Mouse (Mus musculus): Measurements from ENCODE around the gene Ptms. TPM values are rescaled to one million over a fixed set of nuclear protein-coding genes. Genes with fewer than 3 reads are reported as not detected.

The Ptms gene
- polyA plus RNA-seq, 1 experiment from 2014 or later: 416 TPM

DNA sequence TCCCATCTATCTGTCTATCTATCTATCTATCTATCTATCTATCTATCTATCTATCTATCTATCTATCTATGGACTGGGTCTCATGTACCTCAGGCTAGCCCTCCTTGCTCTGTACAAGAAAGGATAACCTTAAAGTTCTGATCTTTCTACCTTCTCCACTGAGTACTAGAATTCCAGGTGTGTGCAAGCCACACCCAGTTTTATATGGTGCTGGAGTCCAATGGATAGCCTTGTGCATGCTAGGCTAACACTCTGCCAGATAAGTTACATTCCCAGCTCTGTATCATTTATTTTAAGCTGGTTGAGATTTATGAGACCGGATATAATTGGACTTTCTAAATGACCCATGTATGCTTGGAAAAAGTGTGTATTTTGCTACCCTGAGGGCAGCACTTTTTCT lies 21.8 kb upstream of the Ptms start:
- WGBS: 92% methylated on average over 1 of the region's 1 CpGs
- no peaks in the 10 kb centered on the region for H3K9me3 ChIP-seq
- H3K4me1 ChIP-seq (replicated peaks): no peaks in the 10 kb centered on the region
- H3K27ac ChIP-seq: no peak overlapping the region
- no peak for DNase-seq (ENCODE audit: low spot score)
- H3K27me3 ChIP-seq (ENCODE audit: insufficient read depth, poor library complexity, severe bottlenecking): no peaks in the 10 kb centered on the region
- peaks cover 34% of the 10 kb centered on the region for H3K36me3 ChIP-seq
- H3K4me3 ChIP-seq: no peak overlapping the region

DNA sequence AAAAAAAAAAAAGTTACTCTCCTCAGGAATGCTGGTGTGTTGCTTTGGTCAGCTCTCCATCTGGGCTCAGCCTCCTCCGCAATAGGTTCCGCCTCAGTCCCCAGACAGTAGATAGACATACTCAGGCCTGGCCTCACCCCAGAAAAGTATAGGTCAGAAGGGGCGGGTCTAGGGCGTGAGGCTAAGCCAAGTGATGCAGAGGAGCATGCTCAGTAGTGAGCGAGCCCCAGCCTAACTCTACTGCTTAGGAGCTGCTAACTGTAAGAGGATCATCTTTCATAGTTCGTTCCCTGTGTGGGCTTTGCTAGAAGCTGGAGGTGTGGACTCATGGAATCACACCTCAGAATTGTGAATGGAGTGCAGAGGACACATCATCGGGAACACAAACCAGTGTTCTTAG lies 18.7 kb upstream of the Ptms start:
- WGBS: 90% methylated on average over 7 of the region's 7 CpGs
- peaks cover 12% of the 10 kb centered on the region for H3K4me1 ChIP-seq (replicated peaks)
- H3K36me3 ChIP-seq: peaks cover 66% of the 10 kb centered on the region
- no peak overlapping the region for H3K4me3 ChIP-seq
- no peaks in the 10 kb centered on the region for H3K9me3 ChIP-seq
- no peak overlapping the region for H3K27ac ChIP-seq
- DNase-seq (ENCODE audit: low spot score): no peak
- no peaks in the 10 kb centered on the region for H3K27me3 ChIP-seq (ENCODE audit: insufficient read depth, poor library complexity, severe bottlenecking)

DNA sequence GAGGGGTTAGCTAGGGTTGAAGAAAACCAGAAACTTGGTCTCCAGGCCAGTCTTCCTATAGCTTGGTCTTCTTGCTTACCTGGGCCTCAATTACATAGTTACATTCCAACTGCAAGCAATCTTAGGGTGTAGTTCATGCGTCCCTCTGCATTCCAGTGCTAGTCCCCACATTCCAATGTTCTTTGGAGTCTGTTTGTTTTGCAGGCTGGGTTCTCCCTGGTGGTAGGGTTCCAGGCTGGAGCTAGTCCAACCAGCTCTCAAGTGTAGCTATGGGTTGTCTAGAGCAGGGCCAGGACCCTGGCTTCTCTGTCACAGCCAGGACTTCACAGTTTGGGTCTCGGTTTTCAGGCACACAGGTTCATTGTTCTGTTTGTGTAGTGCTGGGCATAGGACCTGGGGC lies 17.6 kb upstream of the Ptms start:
- Histone ChIP-seq H3K27ac (no peak overlapping the region), H3K36me3 (peaks cover 76% of the 10 kb centered on the region), H3K4me3 (no peak overlapping the region), H3K4me1 (replicated peaks) (peaks cover 18% of the 10 kb centered on the region), H3K9me3 (0 out of 2 replicates have a peak, but pooled peaks cover 3% of the 10 kb centered on the region), H3K27me3 (ENCODE audit: insufficient read depth, poor library complexity, severe bottlenecking) (no peaks in the 10 kb centered on the region)
- no peak for DNase-seq (ENCODE audit: low spot score)
- WGBS: 91% methylated on average over 2 of the region's 2 CpGs

DNA sequence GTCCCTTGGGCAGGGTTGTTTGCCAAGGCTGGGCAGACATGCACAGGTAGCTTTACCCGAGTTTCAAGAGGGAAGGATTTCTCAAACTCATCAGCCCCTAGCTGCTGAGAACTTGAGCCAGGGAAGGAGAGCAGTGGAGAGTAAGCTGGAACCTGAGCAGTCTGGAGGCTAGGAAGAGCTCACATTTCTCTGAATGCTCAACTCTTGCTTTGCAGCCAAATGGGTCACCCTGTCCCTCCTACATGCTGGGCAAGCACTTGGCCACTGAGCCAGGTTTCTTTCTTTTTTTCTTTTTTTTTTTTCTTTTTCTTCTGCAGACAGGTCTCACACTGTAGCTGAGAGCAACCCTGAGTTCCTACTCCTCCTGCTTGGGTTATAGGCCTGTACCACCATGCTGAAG lies 16.8 kb upstream of the Ptms start:
- DNase-seq (ENCODE audit: low spot score): no peak
- H3K27ac ChIP-seq: no peak overlapping the region
- H3K36me3 ChIP-seq: peaks cover 78% of the 10 kb centered on the region
- H3K27me3 ChIP-seq (ENCODE audit: insufficient read depth, poor library complexity, severe bottlenecking): no peaks in the 10 kb centered on the region
- H3K9me3 ChIP-seq: 0 out of 2 replicates have a peak, but pooled peaks cover 3% of the 10 kb centered on the region
- no peak overlapping the region for H3K4me3 ChIP-seq
- H3K4me1 ChIP-seq (replicated peaks): peaks cover 24% of the 10 kb centered on the region
- 91% methylated on average over 1 of the region's 1 CpGs for WGBS

DNA sequence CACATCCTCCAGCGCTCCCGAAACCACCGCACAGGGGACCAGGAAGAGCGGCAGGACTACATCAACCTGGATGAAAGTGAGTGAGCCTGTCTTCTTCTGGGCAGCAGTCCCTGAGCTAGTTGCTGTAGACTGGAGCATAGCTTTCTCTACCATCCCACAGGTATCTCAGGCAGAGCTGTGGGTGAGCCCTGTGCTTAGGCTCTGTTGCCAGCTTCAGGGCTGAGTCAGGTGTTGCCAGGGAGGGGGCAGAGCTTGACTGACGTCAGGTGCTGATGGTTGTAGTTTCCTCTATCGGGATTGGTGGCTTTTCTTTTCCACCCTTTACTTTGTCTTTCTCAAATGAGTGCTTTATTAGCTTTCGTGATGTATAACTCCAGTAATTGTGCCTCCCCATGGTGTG lies 14.8 kb upstream of the Ptms start:
- Histone ChIP-seq H3K9me3 (0 out of 2 replicates have a peak, but pooled peaks cover 3% of the 10 kb centered on the region), H3K4me1 (replicated peaks) (peaks cover 34% of the 10 kb centered on the region), H3K4me3 (no peak overlapping the region), H3K27me3 (ENCODE audit: insufficient read depth, poor library complexity, severe bottlenecking) (no peaks in the 10 kb centered on the region), H3K27ac (no peak overlapping the region), H3K36me3 (peaks cover 73% of the 10 kb centered on the region)
- 94% methylated on average over 7 of the region's 7 CpGs for WGBS
- no peak for DNase-seq (ENCODE audit: low spot score)

DNA sequence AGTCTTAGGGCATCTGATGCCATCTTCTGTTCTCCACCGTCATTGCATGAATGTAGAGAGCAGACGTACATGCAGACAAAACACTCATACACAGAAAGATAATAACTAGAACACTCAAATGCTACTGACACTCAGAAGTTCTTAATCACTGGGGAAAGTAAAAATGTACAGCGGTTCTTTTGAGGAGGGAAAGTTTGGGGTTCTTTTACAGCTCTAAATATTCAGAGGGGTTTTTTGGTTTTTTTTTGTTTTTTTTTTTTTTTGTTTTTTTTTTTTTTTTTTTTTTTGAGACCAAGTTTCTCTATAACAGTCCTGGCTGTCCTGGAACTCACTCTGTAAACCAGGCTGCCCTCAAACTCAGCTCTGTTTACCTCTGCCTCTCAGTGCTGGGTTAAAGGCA lies 13.2 kb upstream of the Ptms start:
- DNase-seq (ENCODE audit: low spot score): no peak
- H3K4me1 ChIP-seq (replicated peaks): peaks cover 37% of the 10 kb centered on the region
- 0 out of 2 replicates have a peak, but pooled peaks cover 3% of the 10 kb centered on the region for H3K9me3 ChIP-seq
- no peaks in the 10 kb centered on the region for H3K27me3 ChIP-seq (ENCODE audit: insufficient read depth, poor library complexity, severe bottlenecking)
- peak overlapping the region; percentile 88 for H3K4me3 ChIP-seq
- H3K36me3 ChIP-seq: peaks cover 58% of the 10 kb centered on the region
- 97% methylated on average over 3 of the region's 3 CpGs for WGBS
- no peak overlapping the region for H3K27ac ChIP-seq

DNA sequence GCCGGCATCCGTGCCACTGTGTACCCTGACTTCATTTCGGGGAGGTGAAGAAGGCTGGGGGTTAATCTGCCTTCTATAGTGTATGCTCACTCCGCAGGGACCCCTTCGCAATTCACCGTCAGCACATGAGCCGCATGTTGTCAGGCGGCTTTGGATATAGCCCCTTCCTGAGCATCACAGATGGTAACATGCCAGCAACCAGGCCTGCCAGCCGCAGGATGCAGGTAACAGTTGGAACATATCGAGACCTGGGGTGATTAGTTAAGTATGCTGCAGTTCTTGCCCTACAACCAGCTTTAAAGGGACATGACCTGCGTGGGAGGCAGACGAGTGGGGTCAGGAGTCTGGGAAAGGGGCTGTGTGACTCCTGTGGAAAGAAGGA lies 12.4 kb upstream of the Ptms start:
- no peak for DNase-seq (ENCODE audit: low spot score)
- H3K27me3 ChIP-seq (ENCODE audit: insufficient read depth, poor library complexity, severe bottlenecking): no peaks in the 10 kb centered on the region
- 60% methylated on average over 12 of the region's 12 CpGs for WGBS
- peaks cover 37% of the 10 kb centered on the region for H3K4me1 ChIP-seq (replicated peaks)
- H3K36me3 ChIP-seq: peaks cover 50% of the 10 kb centered on the region
- 0 out of 2 replicates have a peak, but pooled peaks cover 3% of the 10 kb centered on the region for H3K9me3 ChIP-seq
- peak overlapping the region; percentile 95 for H3K27ac ChIP-seq
- peak overlapping the region; percentile 88 for H3K4me3 ChIP-seq

DNA sequence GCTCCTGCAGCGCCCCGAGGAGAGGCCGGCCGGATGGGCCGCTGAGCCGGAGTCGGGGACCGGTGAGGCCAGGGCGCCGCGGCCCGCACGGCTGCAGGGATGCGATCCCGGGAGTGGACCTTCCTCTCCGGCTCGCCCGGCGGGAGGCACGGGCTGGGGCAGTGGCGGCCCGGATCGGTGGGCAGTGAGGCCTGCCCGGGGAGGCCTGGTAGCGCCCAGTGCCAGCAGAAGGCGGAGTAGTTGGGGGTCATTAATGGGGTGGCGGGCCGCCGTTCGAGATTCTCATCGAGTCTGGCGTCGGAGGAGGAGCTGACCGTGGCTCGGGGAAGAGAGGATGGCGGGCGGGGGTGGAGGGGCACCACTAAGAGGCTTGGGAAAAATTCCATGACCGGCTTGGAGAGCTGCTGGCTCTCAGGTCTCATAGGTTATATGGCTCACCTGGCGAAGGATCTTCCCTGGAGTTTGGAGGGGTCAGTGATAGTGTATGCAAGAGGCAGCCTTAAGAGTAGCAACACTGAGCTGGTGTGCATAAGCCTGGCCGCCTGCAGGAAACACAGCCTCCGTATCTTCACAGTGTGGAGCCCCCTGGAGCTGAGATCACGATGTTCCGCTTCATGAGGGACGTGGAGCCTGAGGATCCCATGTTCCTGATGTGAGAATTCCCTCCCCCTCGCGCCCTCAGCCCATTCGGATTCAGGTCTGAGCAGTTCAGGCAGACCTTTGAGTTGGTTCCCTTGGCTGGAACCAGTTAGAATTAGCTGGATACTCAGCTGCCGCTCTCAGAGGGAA lies 11.8 kb upstream of the Ptms start:
- peak overlapping the region; percentile 88 for H3K4me3 ChIP-seq
- no peak for DNase-seq (ENCODE audit: low spot score)

DNA sequence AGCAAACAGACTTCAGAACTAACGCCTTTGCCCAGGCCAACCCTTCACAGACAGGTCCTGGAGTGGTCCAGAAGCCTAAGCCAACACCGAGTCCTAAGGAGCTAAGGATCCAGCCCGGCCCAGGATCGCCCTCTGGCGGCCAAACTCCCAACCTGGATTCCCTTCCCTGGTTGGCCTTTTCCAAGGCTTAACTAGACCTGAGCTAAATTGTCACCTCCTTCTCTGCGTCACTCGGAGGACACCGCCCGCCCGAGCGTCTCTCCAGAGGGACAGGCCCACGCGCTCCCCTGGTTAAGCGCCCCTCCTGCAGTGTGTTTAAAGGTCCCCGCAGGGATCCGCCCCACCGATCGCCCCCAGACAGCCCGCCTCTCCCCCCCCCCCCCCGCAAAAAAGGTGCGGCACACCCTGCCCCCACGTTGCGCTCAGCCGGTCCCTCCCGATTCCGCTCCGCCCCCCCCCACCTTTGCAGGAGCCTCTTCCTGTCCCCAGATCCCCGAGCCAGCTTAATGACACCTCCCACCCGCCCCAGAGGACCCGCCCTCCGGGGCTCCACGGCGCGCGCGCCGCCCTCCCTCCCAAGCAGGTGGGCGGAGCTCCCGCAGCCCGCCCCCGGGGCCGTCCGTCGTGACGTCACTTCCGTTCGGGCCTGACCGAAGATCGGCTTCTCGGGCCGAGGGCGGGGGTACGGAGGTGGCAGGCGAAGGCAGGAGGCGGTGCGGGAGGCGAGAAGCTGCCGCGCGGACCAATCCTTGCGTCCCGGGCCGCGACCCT lies 11.0 kb upstream of the Ptms start, which contains the start of gene Mlf2:
Gene Mlf2, plus strand, starts transcription at position 633 of the 771 bp plus-strand sequence.
- DNase-seq (ENCODE audit: low spot score): peak; percentile 98
- Histone ChIP-seq H3K27ac (peak within 1 kb of the TSS; percentile 95), H3K4me3 (peak within 1 kb of the TSS; percentile 88), H3K27me3 (ENCODE audit: insufficient read depth, poor library complexity, severe bottlenecking) (no peaks in the 10 kb centered on the region), H3K36me3 (peaks cover 36% of the 10 kb centered on the region), H3K4me1 (replicated peaks) (peaks cover 40% of the 10 kb centered on the region), H3K9me3 (0 out of 2 replicates have a peak, but pooled peaks cover 3% of the 10 kb centered on the region)
- 1% methylated on average over 58 of the region's 64 CpGs for WGBS

More for the DNA sequence above, 11.8 kb upstream of the Ptms start:
- Histone ChIP-seq H3K27ac (peak overlapping the region; percentile 95), H3K4me1 (replicated peaks) (peaks cover 37% of the 10 kb centered on the region), H3K27me3 (ENCODE audit: insufficient read depth, poor library complexity, severe bottlenecking) (no peaks in the 10 kb centered on the region), H3K36me3 (peaks cover 44% of the 10 kb centered on the region), H3K9me3 (0 out of 2 replicates have a peak, but pooled peaks cover 3% of the 10 kb centered on the region)
- 1% methylated on average over 48 of the region's 48 CpGs for WGBS

DNA sequence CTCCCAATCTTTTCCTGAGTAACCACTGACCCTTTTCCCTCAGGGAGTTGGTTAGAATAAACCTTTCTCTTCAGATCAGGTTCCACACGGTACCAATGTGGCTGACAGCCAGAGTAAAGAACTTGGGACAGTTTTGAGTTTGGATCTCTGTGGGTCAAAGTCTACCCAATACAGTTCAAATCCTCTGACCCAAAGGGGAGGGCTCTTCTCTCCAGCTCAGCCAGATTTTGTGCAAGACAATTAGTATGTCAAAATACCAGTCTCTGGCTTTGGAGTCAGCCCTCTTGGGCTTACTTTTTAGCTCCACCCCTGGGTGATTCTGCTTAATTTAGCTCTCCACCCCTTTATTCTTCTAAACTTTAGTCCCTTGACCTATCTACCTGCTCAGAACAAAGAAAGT lies 10.3 kb upstream of the Ptms start:
- peaks cover 29% of the 10 kb centered on the region for H3K36me3 ChIP-seq
- 39% methylated on average over 1 of the region's 1 CpGs for WGBS
- H3K4me3 ChIP-seq: peak overlapping the region; percentile 88
- no peak for DNase-seq (ENCODE audit: low spot score)
- 0 out of 2 replicates have a peak, but pooled peaks cover 3% of the 10 kb centered on the region for H3K9me3 ChIP-seq
- H3K27ac ChIP-seq: peak overlapping the region; percentile 95
- peaks cover 47% of the 10 kb centered on the region for H3K4me1 ChIP-seq (replicated peaks)
- H3K27me3 ChIP-seq (ENCODE audit: insufficient read depth, poor library complexity, severe bottlenecking): no peaks in the 10 kb centered on the region

DNA sequence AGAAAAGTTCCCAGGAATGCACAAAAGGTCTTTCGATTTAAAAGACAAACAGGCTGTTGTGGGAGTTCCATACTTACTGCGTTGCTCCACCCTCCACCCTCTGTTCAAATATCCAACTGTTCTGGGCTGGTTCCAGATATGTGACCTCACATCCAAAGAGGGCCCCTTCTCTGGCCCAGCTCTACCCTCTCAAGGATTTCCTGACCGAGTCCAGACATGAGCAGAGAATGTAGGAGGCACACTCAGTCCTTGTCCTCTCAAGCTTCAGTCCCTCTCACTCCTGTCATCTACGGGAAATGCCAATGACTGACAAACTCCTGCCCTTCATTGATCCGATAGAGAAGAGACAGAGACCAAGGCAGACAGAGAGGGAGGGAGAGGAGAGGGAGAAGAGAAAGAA lies 6.0 kb upstream of the Ptms start:
- no peak overlapping the region for H3K4me3 ChIP-seq
- no peaks in the 10 kb centered on the region for H3K9me3 ChIP-seq
- peaks cover 39% of the 10 kb centered on the region for H3K4me1 ChIP-seq (replicated peaks)
- H3K27ac ChIP-seq: no peak overlapping the region
- no peaks in the 10 kb centered on the region for H3K36me3 ChIP-seq
- 62% methylated on average over 5 of the region's 5 CpGs for WGBS
- no peak for DNase-seq (ENCODE audit: low spot score)
- no peaks in the 10 kb centered on the region for H3K27me3 ChIP-seq (ENCODE audit: insufficient read depth, poor library complexity, severe bottlenecking)

DNA sequence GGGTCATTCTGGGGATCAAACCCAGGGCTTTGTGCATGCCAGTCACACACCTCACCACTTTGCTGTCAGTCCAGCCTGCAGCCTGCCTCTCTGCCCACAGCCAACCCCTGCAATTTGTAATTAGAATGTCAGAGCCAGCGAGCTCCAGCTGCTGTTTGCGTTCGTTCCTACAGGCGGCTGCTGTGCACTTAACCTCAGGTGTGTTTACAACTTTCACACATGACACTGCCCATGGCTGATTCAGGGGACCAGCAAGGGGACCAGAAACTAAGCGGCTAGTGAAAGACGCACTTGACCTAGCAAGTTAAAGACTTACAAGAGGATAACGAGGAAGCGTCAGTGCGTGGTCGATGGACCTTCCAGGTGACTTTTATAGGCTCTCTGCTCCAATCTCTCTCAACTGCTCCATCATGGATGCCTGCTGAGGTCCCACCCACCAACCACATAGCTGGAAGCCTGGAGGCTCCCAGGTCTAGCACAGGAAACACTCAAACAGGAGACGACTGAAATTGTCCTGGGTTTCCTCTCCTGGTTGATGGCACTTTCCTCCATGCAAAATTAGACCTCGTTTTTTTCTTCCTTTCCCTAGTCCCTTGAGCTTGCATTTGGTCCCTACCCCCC lies 5.4 kb upstream of the Ptms start:
- Histone ChIP-seq H3K36me3 (no peaks in the 10 kb centered on the region), H3K9me3 (no peaks in the 10 kb centered on the region), H3K27ac (no peak overlapping the region), H3K4me1 (replicated peaks) (peaks cover 43% of the 10 kb centered on the region), H3K4me3 (no peak overlapping the region), H3K27me3 (ENCODE audit: insufficient read depth, poor library complexity, severe bottlenecking) (no peaks in the 10 kb centered on the region)
- WGBS: 40% methylated on average over 12 of the region's 12 CpGs
- DNase-seq (ENCODE audit: low spot score): no peak
